Mouse (Mus musculus) CH12.LX (cell line): ENCODE measurements at regions not wholly inside any gene's neighbourhood (a gene's known extent, or its start where the extent isn't known, plus 50 kb on each side); places are given as distances from the start of the nearest gene placed in this dataset.

Experiments used
- DNase-seq: peaks from one replicate; pipeline ENCODE4 v3.0.0-alpha.2; 2013; ENCODE audit errors: extremely low read depth
- H3K27ac ChIP-seq: 2 replicates; pipeline ENCODE4 v1.5.1; 2012; ENCODE audit warnings: low read depth, mild to moderate bottlenecking, control low read depth, moderate library complexity; ENCODE audit not compliant: insufficient read depth
- H3K27me3 ChIP-seq: replicated peaks from 2 replicates; pipeline ENCODE3; 2012; ENCODE audit warnings: inconsistent platforms
- H3K36me3 ChIP-seq, 2 experiments: replicated peaks in 1 of 2; 2 replicates each; pipeline versions ENCODE3 to v1.6.1; 2012; ENCODE audit warnings: inconsistent platforms in 1 of 2, low read length in 1 of 2, mild to moderate bottlenecking in 1 of 2, mixed read lengths in 1 of 2, moderate library complexity in 1 of 2; ENCODE audit not compliant: control insufficient read depth in 1 of 2, insufficient read depth in 1 of 2
- H3K4me1 ChIP-seq, 2 experiments: 2 replicates each; pipeline ENCODE4 v1.6.1; 2012; ENCODE audit warnings: inconsistent platforms in 1 of 2, moderate library complexity in 1 of 2; ENCODE audit not compliant: insufficient read depth in 2 of 2, control insufficient read depth in 1 of 2
- H3K4me2 ChIP-seq: 2 replicates; pipeline ENCODE4 v1.6.1; 2012; ENCODE audit warnings: low read depth, mild to moderate bottlenecking, control low read depth; ENCODE audit not compliant: poor library complexity, insufficient read depth, severe bottlenecking
- H3K4me3 ChIP-seq, 3 experiments: fragments of 150-350 bp in 1 of 3; sonication (generic) in 1 of 3; replicated peaks in 1 of 3; 2 replicates each; pipeline versions ENCODE3 to v1.5.1; 2011 to 2012; ENCODE audit warnings: low read depth in 2 of 3, low read length in 2 of 3, mild to moderate bottlenecking in 2 of 3, moderate library complexity in 2 of 3, control low read depth in 1 of 3, improper control_type of control experiment in 1 of 3, inconsistent platforms in 1 of 3, mixed read lengths in 1 of 3; ENCODE audit not compliant: poor library complexity in 1 of 3
- H3K79me2 ChIP-seq: replicated peaks from 2 replicates; pipeline ENCODE4 v1.6.1; 2012; ENCODE audit warnings: mild to moderate bottlenecking, moderate library complexity; ENCODE audit not compliant: control insufficient read depth, poor library complexity, insufficient read depth, severe bottlenecking; ENCODE audit errors: extremely low read depth
- H3K9ac ChIP-seq: 2 replicates; pipeline ENCODE4 v1.6.1; 2012; ENCODE audit warnings: low read depth, mild to moderate bottlenecking, control low read depth, moderate library complexity; ENCODE audit not compliant: insufficient read depth
- H3K9me3 ChIP-seq: replicated peaks from 2 replicates; pipeline ENCODE3; 2012; ENCODE audit warnings: low read length, inconsistent platforms, mixed read lengths
- CHD2 ChIP-seq: IDR thresholded peaks from 2 replicates; pipeline ENCODE4 v1.6.1; 2011; ENCODE audit warnings: low read length, improper control_type of control experiment
- E2F4 ChIP-seq: IDR thresholded peaks from 2 replicates; pipeline ENCODE4 v1.6.1; 2011; ENCODE audit warnings: low read depth, low read length, improper control_type of control experiment; ENCODE audit not compliant: insufficient replicate concordance
- EP300 ChIP-seq: IDR thresholded peaks from 2 replicates; pipeline ENCODE4 v1.6.1; 2011; ENCODE audit warnings: low read length, improper control_type of control experiment
- IRF4 ChIP-seq: IDR thresholded peaks from 2 replicates; pipeline ENCODE4 v1.6.1; 2014; ENCODE audit warnings: low read depth, mild to moderate bottlenecking, inconsistent platforms, low read length, improper control_type of control experiment
- RAD21 ChIP-seq: IDR thresholded peaks from 2 replicates; pipeline ENCODE4 v1.6.1; 2011; ENCODE audit warnings: low read depth, mild to moderate bottlenecking, low read length, improper control_type of control experiment, moderate library complexity
- SMC3 ChIP-seq: IDR thresholded peaks from 2 replicates; pipeline ENCODE4 v1.6.1; 2011; ENCODE audit warnings: low read depth, low read length, improper control_type of control experiment
- dilution Hi-C: fragments of 300-500 bp; cut with MboI; formaldehyde crosslinking; loops from 2 replicates; pipeline ENCODE4 v1.14.3; 2020; ENCODE audit warnings: low sequenced_read_pairs; ENCODE audit not compliant: extremely low pct_unique_long_range_greater_than_20kb, extremely low pct_ligation_motif_present
- in situ Hi-C: fragments of 300-500 bp; cut with MboI; formaldehyde crosslinking; loops from 3 replicates; pipeline ENCODE4 v1.14.3; 2019; ENCODE audit warnings: low sequenced_read_pairs, low pct_ligation_motif_present, low pct_unique_long_range_greater_than_20kb, mixed read lengths

DNA sequence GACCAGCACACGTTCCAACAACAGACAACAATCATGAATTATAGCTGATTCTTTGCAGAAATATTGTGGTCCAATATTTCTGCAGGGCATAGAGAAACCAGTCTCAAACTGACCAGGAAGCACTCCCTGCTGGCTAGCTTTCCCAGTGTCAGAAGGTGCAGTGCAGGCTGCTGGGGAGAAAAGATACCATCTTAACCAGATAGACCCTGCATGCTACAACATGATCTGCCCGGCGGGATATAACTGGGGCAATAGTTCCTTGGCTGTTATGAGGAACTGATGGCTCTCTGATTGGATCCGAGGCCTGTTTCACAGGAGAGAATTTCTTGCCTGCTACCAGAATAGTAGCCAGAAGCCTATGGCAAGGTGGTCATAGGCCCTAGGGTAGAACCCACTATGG is 86.9 kb upstream of the Prok2 start:
- DNase-seq, result no peak
- TF ChIP-seq SMC3 (no peak), E2F4 (no peak), IRF4 (no peak)
- dilution Hi-C loops (no loop called here), in situ Hi-C loops (no loop called here)
- Histone ChIP-seq H3K36me3 (no peaks in the 10 kb centered on the region), H3K79me2 (no peaks in the 10 kb centered on the region), H3K4me3 (no peak overlapping the region), H3K9ac (no peak overlapping the region), H3K9me3 (no peaks in the 10 kb centered on the region), H3K4me2 (no peak overlapping the region), H3K4me1 (peaks cover 7 to 18% of the 10 kb centered on the region in 2 experiments), H3K27me3 (no peaks in the 10 kb centered on the region), H3K27ac (no peak overlapping the region)

DNA sequence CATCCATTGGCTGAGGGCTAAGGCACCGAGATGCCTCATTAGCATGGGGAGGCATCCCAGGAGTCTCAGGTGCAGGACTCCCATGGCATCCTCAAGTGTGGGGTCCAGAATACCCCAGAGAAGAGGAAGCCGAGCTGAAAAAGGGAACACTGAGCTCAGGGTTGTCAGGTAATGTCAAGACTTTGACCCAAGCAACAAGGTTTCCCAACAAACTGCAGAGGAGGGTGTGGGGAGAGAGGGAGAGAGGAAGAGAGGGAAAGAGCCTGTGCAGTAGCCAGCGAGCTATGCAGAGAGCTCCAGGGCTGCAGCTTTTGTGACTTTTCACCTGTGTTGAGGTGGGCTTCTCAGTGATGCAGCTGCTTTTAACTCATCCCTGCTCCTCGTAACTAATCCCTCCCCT is 85.7 kb upstream of the Prok2 start:
- no peak overlapping the region for H3K27ac ChIP-seq
- dilution Hi-C loops (no loop called here), in situ Hi-C loops (no loop called here)
- peaks cover 7 to 18% of the 10 kb centered on the region in 2 experiments for H3K4me1 ChIP-seq
- H3K4me2 ChIP-seq, result no peak overlapping the region
- H3K4me3 ChIP-seq, result no peak overlapping the region
- peaks cover 3% of the 10 kb centered on the region for H3K9me3 ChIP-seq
- H3K9ac ChIP-seq, result no peak overlapping the region
- H3K27me3 ChIP-seq, result no peaks in the 10 kb centered on the region
- no peaks in the 10 kb centered on the region for H3K79me2 ChIP-seq
- no peaks in the 10 kb centered on the region for H3K36me3 ChIP-seq
- DNase-seq, result no peak
- TF ChIP-seq CHD2, result no peak

DNA sequence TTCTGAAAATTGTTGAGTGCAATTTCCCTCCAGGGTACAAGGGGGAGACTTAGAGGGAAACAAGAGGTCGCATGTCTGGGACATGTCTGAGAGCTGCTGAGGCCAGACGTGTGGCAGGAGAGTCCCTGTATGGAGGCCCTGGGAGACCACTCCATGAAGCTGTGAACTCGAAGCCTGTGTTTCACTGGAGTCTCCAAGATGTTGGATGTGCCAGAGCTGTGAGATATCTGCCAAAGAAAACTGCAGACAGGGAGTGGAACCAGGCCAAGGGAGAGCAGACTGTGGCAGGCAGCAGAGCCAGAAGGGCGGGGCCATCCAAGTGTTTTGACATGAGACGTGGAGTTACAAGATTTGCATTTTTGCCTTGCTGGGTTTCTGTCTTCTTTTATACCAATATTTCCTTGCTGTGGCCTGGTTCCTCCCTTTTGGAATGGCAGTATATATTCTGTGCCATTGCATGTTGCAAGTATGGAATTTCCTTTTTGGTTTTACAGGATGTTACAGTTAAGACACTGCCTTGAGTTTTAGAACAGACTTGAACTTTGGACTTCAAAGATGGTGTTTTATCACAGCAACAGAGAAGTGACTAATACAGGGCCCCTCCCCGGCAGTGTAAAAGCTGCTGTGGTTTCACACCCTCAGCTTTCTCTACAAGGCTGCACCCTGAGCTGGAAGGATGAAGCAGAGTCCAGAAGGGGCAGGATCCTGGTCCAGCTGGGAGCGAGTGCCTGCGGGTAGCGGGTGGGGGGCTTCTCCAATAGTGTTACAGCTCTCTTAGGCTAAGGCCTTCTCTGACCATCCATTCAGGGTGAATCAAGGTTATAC is 85.0 kb upstream of the Prok2 start:
- Histone ChIP-seq H3K27ac (no peak overlapping the region), H3K4me2 (peak overlapping the region; percentile 33; the same call in 1 of the 2 replicates), H3K27me3 (no peaks in the 10 kb centered on the region), H3K36me3 (no peaks in the 10 kb centered on the region), H3K9me3 (peaks cover 7% of the 10 kb centered on the region), H3K4me1 (peaks cover 7 to 18% of the 10 kb centered on the region in 2 experiments), H3K79me2 (no peaks in the 10 kb centered on the region), H3K9ac (no peak overlapping the region), H3K4me3 (no peak overlapping the region)
- peak; percentile 22 for DNase-seq
- dilution Hi-C loops (no loop called here), in situ Hi-C loops (no loop called here)
- TF ChIP-seq E2F4 (no peak), EP300 (no peak), RAD21 (no peak)
